Mouse (Mus musculus): ENCODE results near the gene Ptges. TPM values are rescaled to one million over a fixed set of nuclear protein-coding genes. Genes with fewer than 3 reads are reported as not detected.

Gene Ptges
- polyA plus RNA-seq, 1 experiment from 2014 or later: 4.4 TPM

DNA sequence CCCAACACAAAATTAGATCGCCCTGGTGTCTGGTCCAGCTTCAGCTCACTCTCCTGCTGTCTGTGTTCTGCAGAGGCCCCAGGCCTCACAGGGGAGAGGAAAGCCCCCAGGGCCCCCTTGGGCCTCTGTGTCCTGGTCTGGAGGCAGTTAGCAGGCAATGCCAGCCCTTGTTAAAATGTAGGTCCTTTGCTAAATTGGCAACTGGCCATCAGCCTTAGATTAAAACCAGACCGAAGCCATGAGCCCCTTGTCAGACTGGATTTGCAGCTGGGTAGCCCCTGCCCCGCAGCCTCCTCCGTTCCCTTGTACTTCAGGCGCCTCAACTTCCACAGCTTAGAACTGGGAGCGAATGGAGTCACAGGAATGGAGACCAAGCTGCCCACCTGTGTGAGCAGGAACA, 57.0 kb downstream of the Ptges start:
- ATAC-seq: no peak
- no peaks in the 10 kb centered on the region for H3K27me3 ChIP-seq (replicated peaks; ENCODE audit: control insufficient read depth, insufficient read depth, low read length)
- no peak overlapping the region for H3K4me3 ChIP-seq (replicated peaks; ENCODE audit: low read length)
- no peaks in the 10 kb centered on the region for H3K9me3 ChIP-seq (ENCODE audit: control insufficient read depth, low read length)
- no peak overlapping the region for H3K27ac ChIP-seq (ENCODE audit: low read length)
- H3K4me2 ChIP-seq (ENCODE audit: low read length): no peak overlapping the region
- no peaks in the 10 kb centered on the region for H3K36me3 ChIP-seq (ENCODE audit: control insufficient read depth, insufficient read depth)
- no peak overlapping the region for H3K9ac ChIP-seq (replicated peaks; ENCODE audit: low read depth, low read length)
- WGBS: 64% methylated on average over 6 of the region's 6 CpGs
- H3K4me1 ChIP-seq (replicated peaks; ENCODE audit: control insufficient read depth, insufficient read depth, low read length): peaks cover 16% of the 10 kb centered on the region

DNA sequence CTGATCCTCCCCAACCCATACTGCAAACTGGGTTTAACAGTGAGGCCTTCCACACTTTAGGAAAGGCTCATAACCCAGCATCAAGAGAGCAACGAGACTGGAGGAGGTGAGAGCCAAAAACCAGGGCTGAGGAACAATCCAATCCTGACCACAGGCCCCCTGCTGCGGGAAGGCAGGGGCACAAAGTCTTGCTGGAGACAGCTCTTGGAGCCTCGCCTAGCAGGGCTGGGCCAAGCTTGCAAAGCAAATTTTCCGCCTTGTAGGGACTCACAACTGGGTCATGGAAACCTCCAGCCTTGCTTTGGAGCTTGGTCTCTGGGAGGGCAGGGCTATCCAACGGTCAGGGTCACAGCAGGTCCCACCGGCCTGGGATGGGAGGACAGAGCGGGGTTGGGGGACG, 58.8 kb downstream of the Ptges start:
- WGBS: 70% methylated on average over 8 of the region's 8 CpGs
- Histone ChIP-seq H3K36me3 (ENCODE audit: control insufficient read depth, insufficient read depth) (no peaks in the 10 kb centered on the region), H3K9me3 (ENCODE audit: control insufficient read depth, low read length) (no peaks in the 10 kb centered on the region), H3K27ac (ENCODE audit: low read length) (no peak overlapping the region), H3K4me1 (replicated peaks; ENCODE audit: control insufficient read depth, insufficient read depth, low read length) (peaks cover 13% of the 10 kb centered on the region), H3K9ac (replicated peaks; ENCODE audit: low read depth, low read length) (no peak overlapping the region), H3K4me2 (ENCODE audit: low read length) (no peak overlapping the region), H3K4me3 (replicated peaks; ENCODE audit: low read length) (no peak overlapping the region), H3K27me3 (replicated peaks; ENCODE audit: control insufficient read depth, insufficient read depth, low read length) (no peaks in the 10 kb centered on the region)
- no peak for ATAC-seq

DNA sequence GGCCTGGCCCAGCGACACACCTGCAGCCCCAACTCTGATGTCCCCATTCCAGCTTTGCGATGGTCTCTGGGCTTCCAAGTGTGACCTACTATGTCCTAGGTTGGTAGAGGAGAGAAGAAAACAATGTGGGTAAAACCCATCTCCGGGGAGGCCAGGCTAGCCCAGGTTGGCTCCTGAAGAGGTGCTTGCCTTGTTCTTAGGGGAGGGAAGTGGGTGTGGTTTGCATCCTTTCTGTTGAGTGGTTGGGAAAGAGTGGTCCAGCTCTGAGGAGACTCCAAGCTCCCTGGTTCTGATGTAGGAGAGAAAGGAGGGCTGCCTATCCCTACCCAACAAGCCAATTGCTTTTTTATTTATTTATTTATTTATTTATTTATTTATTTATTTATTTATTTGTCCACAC, 64.2 kb downstream of the Ptges start:
- H3K27me3 ChIP-seq (replicated peaks; ENCODE audit: control insufficient read depth, insufficient read depth, low read length): 0 out of 2 replicates have a peak, but pooled peaks cover 2% of the 10 kb centered on the region
- 58% methylated on average over 3 of the region's 3 CpGs for WGBS
- no peak overlapping the region for H3K4me2 ChIP-seq (ENCODE audit: low read length)
- H3K36me3 ChIP-seq (ENCODE audit: control insufficient read depth, insufficient read depth): no peaks in the 10 kb centered on the region
- H3K27ac ChIP-seq (ENCODE audit: low read length): no peak overlapping the region
- no peak overlapping the region for H3K4me3 ChIP-seq (replicated peaks; ENCODE audit: low read length)
- 0 out of 2 replicates have a peak, but pooled peaks cover 3% of the 10 kb centered on the region for H3K4me1 ChIP-seq (replicated peaks; ENCODE audit: control insufficient read depth, insufficient read depth, low read length)
- ATAC-seq: no peak
- no peak overlapping the region for H3K9ac ChIP-seq (replicated peaks; ENCODE audit: low read depth, low read length)
- H3K9me3 ChIP-seq (ENCODE audit: control insufficient read depth, low read length): no peaks in the 10 kb centered on the region

DNA sequence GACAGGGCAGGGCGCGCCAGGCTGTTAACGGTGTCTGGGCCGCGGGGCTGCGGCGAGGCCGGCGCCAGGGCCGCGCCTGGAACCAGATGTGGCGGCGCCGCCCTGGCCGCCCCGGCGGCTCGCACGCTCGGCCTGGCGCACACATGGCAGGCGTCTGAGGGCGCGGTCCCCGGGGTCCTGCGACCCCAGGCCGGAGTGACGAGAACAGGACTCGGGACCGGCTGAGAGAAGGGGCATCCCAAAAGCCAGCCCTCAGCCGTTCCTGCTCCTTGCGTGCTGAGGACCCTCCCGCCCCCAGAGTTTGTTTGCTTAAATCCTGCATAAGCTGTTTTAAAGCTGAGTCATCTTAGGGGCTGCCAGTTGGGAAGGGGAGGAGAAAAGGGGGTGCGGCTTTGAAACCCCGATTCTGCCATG, 64.7 kb downstream of the Ptges start:
- Histone ChIP-seq H3K27me3 (replicated peaks; ENCODE audit: control insufficient read depth, insufficient read depth, low read length) (0 out of 2 replicates have a peak, but pooled peaks cover 2% of the 10 kb centered on the region), H3K9ac (replicated peaks; ENCODE audit: low read depth, low read length) (peak overlapping the region; percentile 12; the same call in 1 of the 2 replicates), H3K4me1 (replicated peaks; ENCODE audit: control insufficient read depth, insufficient read depth, low read length) (0 out of 2 replicates have a peak, but pooled peaks cover 3% of the 10 kb centered on the region), H3K4me2 (ENCODE audit: low read length) (peak overlapping the region; percentile 40), H3K27ac (ENCODE audit: low read length) (no peak overlapping the region), H3K36me3 (ENCODE audit: control insufficient read depth, insufficient read depth) (no peaks in the 10 kb centered on the region), H3K9me3 (ENCODE audit: control insufficient read depth, low read length) (no peaks in the 10 kb centered on the region), H3K4me3 (replicated peaks; ENCODE audit: low read length) (peak overlapping the region; percentile 11; the same call in 1 of the 2 replicates)
- no peak for ATAC-seq
- 3% methylated on average over 35 of the region's 35 CpGs for WGBS

DNA sequence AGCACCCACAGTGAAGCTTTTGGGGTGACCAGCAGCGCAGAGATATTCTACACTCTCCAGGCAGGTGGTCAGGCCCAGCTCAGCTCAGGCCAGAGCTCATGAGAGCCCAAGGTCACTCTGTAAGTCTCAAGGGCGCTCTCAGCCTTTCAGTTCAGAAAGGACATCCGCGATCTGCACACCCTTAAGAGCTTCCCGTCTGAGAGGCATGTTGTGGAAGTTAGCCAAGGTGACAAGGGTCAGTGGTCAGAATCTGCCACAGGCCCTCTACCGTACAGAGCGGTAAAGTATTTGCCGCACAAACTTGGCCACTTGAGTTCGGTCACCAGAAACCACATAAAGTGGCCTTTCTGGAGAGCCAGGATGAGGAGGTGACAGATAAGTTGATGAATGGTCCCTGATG, 66.1 kb downstream of the Ptges start:
- Histone ChIP-seq H3K27ac (ENCODE audit: low read length) (no peak overlapping the region), H3K9ac (replicated peaks; ENCODE audit: low read depth, low read length) (no peak overlapping the region), H3K36me3 (ENCODE audit: control insufficient read depth, insufficient read depth) (no peaks in the 10 kb centered on the region), H3K4me3 (replicated peaks; ENCODE audit: low read length) (no peak overlapping the region), H3K4me2 (ENCODE audit: low read length) (no peak overlapping the region), H3K9me3 (ENCODE audit: control insufficient read depth, low read length) (no peaks in the 10 kb centered on the region), H3K27me3 (replicated peaks; ENCODE audit: control insufficient read depth, insufficient read depth, low read length) (0 out of 2 replicates have a peak, but pooled peaks cover 2% of the 10 kb centered on the region), H3K4me1 (replicated peaks; ENCODE audit: control insufficient read depth, insufficient read depth, low read length) (0 out of 2 replicates have a peak, but pooled peaks cover 3% of the 10 kb centered on the region)
- 87% methylated on average over 9 of the region's 9 CpGs for WGBS
- no peak for ATAC-seq

DNA sequence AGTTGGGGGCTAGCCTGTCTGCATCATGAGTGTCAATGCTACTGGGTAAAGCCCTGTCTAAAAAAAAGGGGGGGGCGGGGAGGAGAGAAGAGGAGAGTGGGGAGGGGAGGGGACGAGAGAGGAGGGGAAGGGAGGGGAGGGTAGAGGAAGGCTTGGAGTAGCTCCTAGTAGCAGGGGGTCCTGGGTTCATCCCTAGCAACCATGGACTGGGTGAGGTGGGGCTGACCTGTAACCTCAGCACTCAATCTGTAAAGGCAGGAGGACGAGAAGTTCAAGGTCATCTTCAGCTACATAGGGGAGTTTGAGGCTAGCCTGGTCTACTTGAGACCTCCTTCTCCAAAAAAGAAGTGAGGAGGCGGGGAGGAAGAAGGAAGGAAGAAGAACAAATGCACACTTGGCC, 67.6 kb downstream of the Ptges start:
- H3K9me3 ChIP-seq (ENCODE audit: control insufficient read depth, low read length): no peaks in the 10 kb centered on the region
- H3K36me3 ChIP-seq (ENCODE audit: control insufficient read depth, insufficient read depth): no peaks in the 10 kb centered on the region
- 0 out of 2 replicates have a peak, but pooled peaks cover 3% of the 10 kb centered on the region for H3K4me1 ChIP-seq (replicated peaks; ENCODE audit: control insufficient read depth, insufficient read depth, low read length)
- ATAC-seq: no peak
- H3K27ac ChIP-seq (ENCODE audit: low read length): no peak overlapping the region
- H3K4me3 ChIP-seq (replicated peaks; ENCODE audit: low read length): no peak overlapping the region
- no peak overlapping the region for H3K9ac ChIP-seq (replicated peaks; ENCODE audit: low read depth, low read length)
- no peak overlapping the region for H3K4me2 ChIP-seq (ENCODE audit: low read length)
- H3K27me3 ChIP-seq (replicated peaks; ENCODE audit: control insufficient read depth, insufficient read depth, low read length): 0 out of 2 replicates have a peak, but pooled peaks cover 2% of the 10 kb centered on the region
- WGBS: 67% methylated on average over 4 of the region's 4 CpGs

DNA sequence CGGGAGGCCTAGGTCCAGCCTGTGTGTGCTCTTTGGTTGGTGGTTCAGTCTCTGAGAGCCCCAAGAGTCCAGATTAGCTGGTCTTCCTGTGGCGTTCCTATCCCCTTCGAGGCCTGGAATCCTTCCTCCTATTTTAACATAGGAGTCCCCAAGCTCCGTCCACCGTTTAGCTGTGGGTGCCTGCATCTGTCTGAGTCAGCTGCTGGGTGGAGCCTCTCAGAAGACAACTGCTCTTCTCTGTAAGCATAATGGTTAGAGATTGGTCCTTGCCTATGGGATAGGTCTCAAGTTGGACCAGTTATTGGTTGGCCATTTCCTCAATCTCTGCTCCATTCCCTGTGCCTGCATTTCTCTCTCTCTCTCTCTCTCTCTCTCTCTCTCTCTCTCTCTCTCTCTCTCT, 69.9 kb downstream of the Ptges start:
- H3K4me2 ChIP-seq (ENCODE audit: low read length): no peak overlapping the region
- no peak overlapping the region for H3K9ac ChIP-seq (replicated peaks; ENCODE audit: low read depth, low read length)
- 83% methylated on average over 5 of the region's 5 CpGs for WGBS
- 0 out of 2 replicates have a peak, but pooled peaks cover 3% of the 10 kb centered on the region for H3K4me1 ChIP-seq (replicated peaks; ENCODE audit: control insufficient read depth, insufficient read depth, low read length)
- H3K36me3 ChIP-seq (ENCODE audit: control insufficient read depth, insufficient read depth): no peaks in the 10 kb centered on the region
- no peak for ATAC-seq
- no peak overlapping the region for H3K4me3 ChIP-seq (replicated peaks; ENCODE audit: low read length)
- H3K27ac ChIP-seq (ENCODE audit: low read length): no peak overlapping the region
- H3K27me3 ChIP-seq (replicated peaks; ENCODE audit: control insufficient read depth, insufficient read depth, low read length): 0 out of 2 replicates have a peak, but pooled peaks cover 2% of the 10 kb centered on the region
- H3K9me3 ChIP-seq (ENCODE audit: control insufficient read depth, low read length): no peaks in the 10 kb centered on the region

DNA sequence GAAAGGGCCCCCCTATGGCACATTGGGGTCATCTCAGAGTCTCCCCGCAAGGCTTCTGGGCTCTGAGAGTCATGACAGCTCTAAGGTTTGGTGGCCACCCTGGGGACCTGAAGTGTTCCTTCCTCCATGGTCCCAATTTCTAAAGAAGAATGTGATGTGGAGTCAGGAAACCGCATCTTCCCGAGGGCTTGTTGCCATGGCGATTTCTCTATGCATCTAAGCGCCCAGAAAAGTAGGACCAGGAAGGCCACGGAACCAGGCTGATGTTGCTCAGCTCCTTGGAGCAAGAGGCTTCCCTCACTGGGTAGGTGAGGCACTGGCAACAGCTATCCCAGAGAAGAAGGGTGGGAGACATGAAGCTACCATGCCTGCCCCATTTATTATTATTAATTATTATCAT, 72.6 kb downstream of the Ptges start:
- Histone ChIP-seq H3K4me2 (ENCODE audit: low read length) (no peak overlapping the region), H3K36me3 (ENCODE audit: control insufficient read depth, insufficient read depth) (no peaks in the 10 kb centered on the region), H3K4me1 (replicated peaks; ENCODE audit: control insufficient read depth, insufficient read depth, low read length) (peaks cover 7% of the 10 kb centered on the region; the same call in 1 of the 2 replicates), H3K27me3 (replicated peaks; ENCODE audit: control insufficient read depth, insufficient read depth, low read length) (no peaks in the 10 kb centered on the region), H3K4me3 (replicated peaks; ENCODE audit: low read length) (no peak overlapping the region), H3K9me3 (ENCODE audit: control insufficient read depth, low read length) (no peaks in the 10 kb centered on the region), H3K9ac (replicated peaks; ENCODE audit: low read depth, low read length) (no peak overlapping the region), H3K27ac (ENCODE audit: low read length) (no peak overlapping the region)
- no peak for ATAC-seq
- WGBS: 58% methylated on average over 6 of the region's 6 CpGs

DNA sequence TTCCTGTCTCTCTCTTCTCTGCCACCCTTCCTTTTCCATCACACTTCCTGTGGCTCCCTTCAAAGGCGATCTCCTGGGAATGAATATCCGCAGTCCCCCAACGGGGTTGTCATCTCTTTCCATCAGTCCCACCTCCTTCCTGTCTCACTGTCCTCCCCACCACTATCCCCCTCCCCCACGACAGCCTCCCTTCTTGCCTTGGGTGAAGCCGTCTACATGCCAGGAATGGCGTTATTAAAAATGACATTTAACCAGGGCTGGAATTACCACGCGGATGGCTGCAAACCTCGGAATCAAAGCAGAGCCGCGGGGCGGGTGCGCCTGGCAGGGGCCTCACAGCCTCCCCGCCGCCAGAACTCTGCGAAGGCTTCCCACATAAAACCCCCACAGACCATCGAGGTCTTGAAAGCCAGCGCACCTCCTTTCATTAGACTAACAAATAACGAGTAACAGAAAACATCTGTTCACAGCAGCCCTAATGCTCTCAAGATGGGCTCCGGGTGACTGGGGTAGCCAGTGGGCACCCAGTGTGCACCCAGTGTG, 76.8 kb downstream of the Ptges start:
- Histone ChIP-seq H3K27ac (ENCODE audit: low read length) (no peak overlapping the region), H3K9me3 (ENCODE audit: control insufficient read depth, low read length) (no peaks in the 10 kb centered on the region), H3K4me2 (ENCODE audit: low read length) (no peak overlapping the region), H3K36me3 (ENCODE audit: control insufficient read depth, insufficient read depth) (no peaks in the 10 kb centered on the region), H3K4me1 (replicated peaks; ENCODE audit: control insufficient read depth, insufficient read depth, low read length) (peaks cover 5% of the 10 kb centered on the region; the same call in 1 of the 2 replicates), H3K9ac (replicated peaks; ENCODE audit: low read depth, low read length) (no peak overlapping the region), H3K27me3 (replicated peaks; ENCODE audit: control insufficient read depth, insufficient read depth, low read length) (no peaks in the 10 kb centered on the region), H3K4me3 (replicated peaks; ENCODE audit: low read length) (no peak overlapping the region)
- 33% methylated on average over 20 of the region's 20 CpGs for WGBS
- no peak for ATAC-seq
